Mouse (Mus musculus) megakaryocyte, embryonic 14.5 days (primary cell): ENCODE measurements around the gene Mgat4d.

Source experiments
- FLI1 ChIP-seq: IDR thresholded peaks from 2 replicates; pipeline ENCODE4 v1.6.1; 2012; ENCODE audit warnings: low read length, inconsistent platforms, mixed read lengths
- GATA1 ChIP-seq: IDR thresholded peaks from 3 replicates; pipeline ENCODE4 v1.6.1; 2012; ENCODE audit warnings: mixed read lengths, low read length, inconsistent platforms, borderline replicate concordance

- TF ChIP-seq GATA1: no peak
- no peak for TF ChIP-seq FLI1
These were observed 6.2 kb upstream of the Mgat4d start for GRCm38 (mm10) chr8:83342076-83342475.
